Mouse (Mus musculus) cortical plate, adult 2 months (tissue): Measurements from ENCODE around the gene Mmrn1.

Experiments
- CTCF ChIP-seq: fragments of 200-500 bp; IDR thresholded peaks from 2 replicates; pipeline ENCODE4 v1.5.1; 2011; ENCODE audit warnings: mild to moderate bottlenecking, control low read depth, low read length; ENCODE audit not compliant: insufficient read depth; ENCODE audit errors: extremely low read depth
- POLR2A ChIP-seq: fragments of 200-500 bp; IDR thresholded peaks from 2 replicates; pipeline ENCODE4 v1.6.1; 2011; ENCODE audit warnings: mild to moderate bottlenecking, low read length, control low read depth; ENCODE audit not compliant: insufficient read depth; ENCODE audit errors: extremely low read depth

- no peak for TF ChIP-seq CTCF
- no peak for TF ChIP-seq POLR2A
Observed at GRCm38 (mm10) chr6:60934835-60935234, 10.1 kb downstream of the Mmrn1 start.
